Mouse (Mus musculus): Measurements from ENCODE around the gene Mrpl58.
A peak's percentile ranks its signal among the peaks of the same experiment; 100 is the strongest.

DNA sequence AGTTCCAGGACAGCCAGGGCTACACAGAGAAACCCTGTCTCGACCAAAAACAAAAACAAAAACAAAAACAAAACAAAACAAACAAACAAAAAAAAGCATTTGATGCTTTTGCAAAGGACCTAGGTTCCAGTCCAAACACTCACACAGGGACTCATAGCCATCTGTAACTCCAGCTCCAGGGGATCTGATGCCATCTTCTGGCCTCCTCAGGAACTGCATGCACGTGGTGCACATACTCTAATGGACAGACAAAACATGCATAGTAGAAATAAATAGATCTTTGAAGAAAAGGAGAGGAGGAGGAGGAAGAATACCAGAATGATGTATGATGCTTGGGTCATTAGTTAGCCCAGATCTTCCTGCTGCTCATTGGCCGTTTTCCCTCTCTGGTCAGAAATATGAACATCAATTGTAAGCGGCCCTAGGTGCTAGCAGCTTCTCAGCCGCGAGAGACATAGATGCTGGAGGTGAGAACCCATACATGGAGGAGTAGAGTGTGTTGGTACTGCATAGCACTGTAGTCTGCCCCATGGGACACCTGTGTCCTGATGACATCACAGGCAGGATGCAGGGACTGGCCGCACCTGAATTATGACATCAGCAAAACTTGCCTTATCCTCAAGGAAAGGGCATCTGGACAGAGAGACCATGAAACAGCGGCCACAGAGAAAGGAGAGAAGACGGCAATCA, 36.5 kb downstream of the Mrpl58 start, which contains the start of gene Trim80:
- TF ChIP-seq CTCF (IDR thresholded peaks at IDR 0.05) = peak; percentile 40; the same call in 1 of the 2 replicates
- no peak for TF ChIP-seq EP300 (IDR thresholded peaks at IDR 0.05)
